Mouse (Mus musculus) left cerebral cortex, postnatal 4 days (tissue): ENCODE measurements around the gene Gm10181. TPM values are rescaled to one million over a fixed set of nuclear protein-coding genes. Genes with fewer than 3 reads are reported as not detected.
"Not testable (repeated sequence)": the region's sequence is repeated elsewhere in the genome, so short reads cannot be mapped to it uniquely, and the experiment has no call there.

Experiments used
- DNase-seq: peaks from one replicate; pipeline ENCODE4 v3.0.0-alpha.2; 2022
- intact Hi-C: fragments of 180-260 bp; cut with DNase I; formaldehyde crosslinking; loops from one replicate; pipeline ENCODE4 v1.15.1; 2025
- total RNA-seq, 2 experiments: library from RNA; stranded (reverse); gene quantifications; 2 replicates each; pipeline ENCODE4 v1.2.3; 2021

Gene Gm10181
- not detected for total RNA-seq

DNA sequence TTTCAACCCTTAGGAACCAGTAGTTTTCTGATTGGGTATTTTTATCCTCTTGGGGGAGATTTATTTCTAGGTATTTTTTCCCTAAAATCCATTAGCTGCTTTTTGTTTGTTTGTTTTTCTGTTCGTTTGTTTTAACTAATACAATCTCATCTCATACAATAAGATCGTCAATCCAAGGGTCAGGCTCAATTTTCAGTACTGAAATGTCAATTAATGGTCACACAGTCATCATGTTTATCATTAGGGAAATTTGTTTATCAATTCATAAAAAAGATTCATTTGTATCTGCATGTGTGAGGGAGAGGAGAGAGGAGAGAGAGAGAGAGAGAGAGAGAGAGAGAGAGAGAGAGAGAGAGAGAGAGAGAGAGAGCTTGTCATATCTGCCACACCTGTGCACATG lies at the start of gene Gm10181:
TSS of gene Gm10181 (plus strand) at position 301 of the 400 bp plus-strand sequence.
- intact Hi-C loops, result no loop called here
- no peak for DNase-seq

DNA sequence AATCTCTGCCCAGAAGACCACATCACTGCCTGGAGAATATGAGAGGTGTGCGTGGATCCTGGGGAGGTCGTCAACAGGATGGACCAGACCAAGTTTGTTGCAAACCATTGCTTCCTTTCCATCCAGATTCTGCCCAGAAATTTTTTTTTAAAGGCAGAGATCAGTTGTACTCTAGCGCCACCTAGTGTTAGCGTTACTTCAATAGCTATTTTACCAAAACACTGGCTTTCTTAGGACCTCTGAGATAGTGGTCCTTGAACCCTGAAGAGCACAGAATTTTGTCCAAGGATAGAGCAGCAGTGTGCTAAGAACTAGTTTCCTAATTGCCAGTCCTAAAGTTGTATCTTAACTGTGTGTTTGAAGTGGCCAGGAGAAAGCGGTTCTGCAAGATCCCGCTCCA lies 47.6 kb upstream of the Gm10181 start:
- intact Hi-C loops, result loop anchor here (5.0 kb wide), 2 partner anchors 339 to 504 kb away; no protein-coding TSS in a partner anchor
- DNase-seq, result peak; percentile 26

DNA sequence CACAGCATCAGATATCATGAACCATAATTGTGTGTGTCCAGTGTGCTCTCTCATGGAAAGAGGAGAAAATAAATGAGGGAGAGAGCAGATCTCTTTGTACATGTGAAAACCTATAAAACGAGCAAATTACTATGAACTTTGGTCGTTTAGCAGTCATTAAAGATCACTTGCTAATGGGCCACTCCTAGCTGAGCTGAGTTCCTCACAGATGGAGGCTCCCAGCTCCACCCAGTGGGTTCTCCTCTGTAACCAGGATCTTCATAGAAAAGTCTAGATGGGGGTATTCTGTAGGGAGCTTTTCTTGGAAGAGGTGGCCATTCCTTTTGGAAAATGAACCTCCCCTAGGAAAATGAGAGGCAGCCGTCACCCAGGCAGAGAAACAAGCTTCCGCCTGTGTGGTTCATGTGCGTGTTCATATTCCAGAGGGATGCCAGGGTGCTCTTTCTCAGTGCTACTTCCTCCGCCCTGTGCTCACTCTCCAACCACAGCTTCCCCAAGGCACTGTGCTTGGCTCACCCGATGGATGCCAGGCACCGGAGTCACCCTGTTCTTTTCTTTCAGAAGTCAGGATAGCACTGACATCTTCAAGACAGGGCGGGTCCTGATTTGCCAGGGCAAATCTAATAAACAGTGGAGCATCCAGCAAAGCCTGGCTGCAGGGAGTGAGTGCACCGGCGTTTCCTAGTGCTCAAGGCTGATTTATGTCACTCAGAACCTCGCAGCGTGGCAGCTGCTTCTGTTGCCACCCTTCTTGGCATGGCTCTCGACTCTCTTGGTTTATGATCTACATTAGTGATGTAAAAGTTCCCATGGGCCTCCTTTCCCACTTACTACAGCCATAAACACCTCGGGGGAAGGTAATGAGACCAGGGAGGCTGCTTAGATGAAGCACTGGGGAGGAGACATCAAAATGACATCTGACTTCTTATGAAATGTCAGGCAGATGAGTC lies 46.8 kb upstream of the Gm10181 start:
- no peak for DNase-seq
- intact Hi-C loops, result loop anchor here (5.0 kb wide), 2 partner anchors 340 to 505 kb away; no protein-coding TSS in a partner anchor

DNA sequence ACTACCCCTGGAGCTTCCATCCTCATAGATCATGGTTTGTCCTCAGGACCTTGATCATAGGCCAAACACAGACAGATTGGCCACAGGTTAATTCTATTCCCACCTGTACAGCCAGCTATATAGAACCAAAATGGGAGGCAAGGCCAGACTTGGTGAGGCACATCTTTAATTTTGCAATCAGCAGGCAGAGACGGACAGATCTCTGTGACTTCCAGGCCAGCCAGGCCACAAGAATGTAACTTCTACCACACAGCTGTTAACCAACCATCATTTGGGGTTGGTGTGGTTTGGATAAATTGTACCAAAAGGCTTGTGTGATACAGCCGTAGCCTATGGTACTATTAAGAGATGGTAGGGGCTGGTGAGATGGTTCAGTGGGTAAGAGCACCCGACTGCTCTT lies 44.9 kb upstream of the Gm10181 start:
- intact Hi-C loops, result loop anchor here (5.0 kb wide), 2 partner anchors 342 to 507 kb away; no protein-coding TSS in a partner anchor
- DNase-seq, result no peak

DNA sequence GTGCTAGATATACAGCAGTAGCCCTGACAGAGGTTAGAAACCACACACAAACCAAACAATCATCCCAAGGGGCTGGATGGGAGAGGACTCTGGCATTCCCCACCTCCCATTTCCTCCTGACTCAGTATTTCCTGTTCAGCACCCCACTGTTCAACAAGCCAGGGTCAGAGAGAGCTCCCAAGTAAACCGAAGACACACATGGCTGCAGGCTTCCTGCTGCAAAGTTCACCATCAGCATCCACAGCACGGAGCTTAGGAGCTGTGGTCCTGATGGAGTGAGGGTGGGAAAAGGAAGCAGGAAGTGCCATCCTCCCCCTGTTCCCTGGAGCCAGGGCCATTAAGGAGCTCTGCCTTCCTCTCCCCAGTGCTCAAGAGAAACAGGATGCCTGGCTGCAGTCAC lies 40.9 kb upstream of the Gm10181 start:
- intact Hi-C loops, result no loop called here
- no peak for DNase-seq

DNA sequence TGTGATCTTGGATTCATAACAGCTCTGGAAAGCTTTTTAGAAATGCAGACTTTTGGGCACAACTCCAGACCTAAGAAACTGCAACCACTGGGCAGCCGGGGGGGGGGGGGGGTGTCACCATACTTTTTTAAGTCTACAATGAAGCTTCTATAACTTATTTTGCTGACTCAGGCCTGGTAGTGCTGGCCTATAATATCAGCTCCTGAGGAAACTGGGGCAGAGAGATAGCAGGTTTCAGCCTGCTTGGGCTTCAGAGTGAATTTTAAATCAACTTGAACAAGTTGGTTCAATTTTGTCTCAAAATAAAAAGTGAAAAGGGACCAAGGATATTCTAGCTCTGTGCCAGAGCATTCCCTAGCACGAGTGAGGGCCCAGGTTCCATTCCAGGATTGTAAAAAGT lies 40.3 kb upstream of the Gm10181 start:
- intact Hi-C loops, result no loop called here
- DNase-seq, result no peak

DNA sequence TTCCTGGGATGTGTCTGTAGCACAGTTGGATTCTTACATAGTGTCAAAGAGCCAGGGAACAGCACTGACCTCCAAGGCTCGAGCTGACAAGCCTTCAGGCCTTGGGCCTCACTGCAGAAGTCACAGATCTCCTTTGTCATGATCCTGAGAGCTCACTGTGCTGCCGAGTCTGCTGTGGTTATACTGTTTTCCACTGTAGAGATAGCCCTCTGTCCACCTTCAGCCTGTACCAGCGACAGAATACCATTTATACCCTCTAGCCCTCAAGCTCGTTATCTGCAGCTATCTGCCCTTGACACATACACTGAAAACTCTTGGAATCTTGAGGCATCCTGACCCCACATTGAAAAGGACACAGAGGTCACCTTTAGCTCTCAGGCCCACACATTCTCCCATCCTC lies 37.3 kb upstream of the Gm10181 start:
- DNase-seq, result no peak
- intact Hi-C loops, result no loop called here

DNA sequence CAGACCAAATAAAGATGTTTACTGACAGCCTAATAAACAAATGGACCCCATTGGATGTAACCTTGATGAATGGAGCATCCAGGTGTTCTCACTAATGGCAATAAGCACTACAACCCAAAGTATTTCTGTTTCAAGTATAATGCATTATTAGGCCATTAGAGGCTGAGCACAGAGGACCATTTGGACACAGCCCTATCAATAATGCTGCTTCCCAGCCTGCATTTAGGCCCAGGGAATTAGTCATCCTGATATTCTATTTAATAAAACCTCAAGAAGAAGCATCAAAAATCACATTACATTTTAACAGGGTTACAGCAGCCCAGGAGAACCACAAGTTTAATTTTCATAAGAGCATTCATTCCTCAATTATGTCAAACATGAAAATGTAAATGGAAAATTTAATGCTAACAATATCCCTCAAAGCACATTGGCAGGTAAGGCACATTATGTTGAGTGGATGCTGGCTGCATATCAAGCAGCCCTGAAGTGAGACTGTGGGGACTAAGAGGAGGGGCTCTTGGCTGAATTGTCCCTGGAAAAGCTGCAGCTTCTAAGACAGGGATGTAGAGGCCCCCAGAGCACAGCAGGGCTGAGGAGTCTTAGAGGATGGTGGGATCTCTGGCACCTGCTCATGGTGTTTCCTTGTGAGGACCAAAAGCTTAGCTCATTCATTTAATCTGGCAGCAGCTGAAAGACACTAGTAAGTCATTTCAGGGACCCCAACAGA lies 33.4 kb upstream of the Gm10181 start:
- DNase-seq, result no peak
- intact Hi-C loops, result no loop called here

DNA sequence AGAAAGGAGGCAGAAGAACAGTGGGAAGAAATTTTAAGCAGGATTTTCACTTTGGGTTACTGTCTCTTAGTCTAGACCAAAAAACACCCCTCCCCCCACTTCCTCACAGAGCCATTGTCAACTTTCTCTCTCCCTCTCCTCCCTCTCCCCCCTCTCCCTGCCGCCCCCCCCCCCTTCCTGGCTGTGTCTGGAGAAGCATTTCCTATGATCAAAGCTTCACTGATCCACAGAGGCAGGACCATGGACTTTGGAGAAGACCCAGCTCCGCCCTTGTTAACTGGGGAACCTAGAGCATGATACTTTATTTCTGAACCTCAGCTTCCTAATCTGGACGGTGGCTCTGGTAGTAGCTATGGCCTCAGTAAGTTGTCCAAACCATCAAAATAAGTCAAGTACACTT lies 30.5 kb upstream of the Gm10181 start:
- intact Hi-C loops, result no loop called here
- no peak for DNase-seq

DNA sequence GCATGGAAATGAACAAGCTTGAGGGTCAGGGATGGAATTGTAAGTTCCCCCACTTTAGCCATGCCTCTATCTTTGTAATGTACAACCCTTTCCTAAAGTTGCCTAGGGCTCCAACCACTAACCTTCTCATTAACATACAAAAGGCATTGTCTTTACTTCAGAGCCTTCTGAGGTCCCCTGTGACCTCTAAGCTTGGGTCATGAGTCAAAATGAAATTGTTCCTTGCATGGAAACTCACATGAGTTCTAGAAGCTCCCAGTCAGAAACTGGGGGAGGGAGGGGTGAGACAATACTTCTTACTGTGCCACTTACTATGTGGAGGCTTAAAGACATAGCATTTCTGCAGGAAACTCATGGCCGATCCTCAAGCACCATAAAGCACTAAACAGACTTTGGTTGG lies 16.6 kb upstream of the Gm10181 start:
- DNase-seq, result no peak
- intact Hi-C loops, result no loop called here

DNA sequence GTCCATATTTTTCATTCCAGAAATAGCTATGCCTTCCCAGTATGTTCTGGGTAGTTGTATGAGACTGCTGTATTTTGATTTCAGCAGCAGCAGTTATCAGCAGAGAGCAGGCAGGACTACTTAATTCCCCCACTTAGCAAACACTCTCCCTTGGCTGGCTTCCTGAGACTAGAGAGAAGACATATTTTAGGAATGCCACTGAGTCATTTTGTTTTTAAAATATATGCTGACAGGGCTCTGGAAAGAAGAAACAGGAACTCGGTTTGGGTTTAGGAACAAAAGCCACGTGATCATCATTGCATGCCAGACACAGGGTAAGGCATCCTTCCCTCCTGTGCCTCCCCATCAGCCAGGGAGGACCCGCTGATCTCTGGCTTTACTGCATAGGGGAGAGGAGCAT lies 13.2 kb upstream of the Gm10181 start:
- intact Hi-C loops, result no loop called here
- no peak for DNase-seq

DNA sequence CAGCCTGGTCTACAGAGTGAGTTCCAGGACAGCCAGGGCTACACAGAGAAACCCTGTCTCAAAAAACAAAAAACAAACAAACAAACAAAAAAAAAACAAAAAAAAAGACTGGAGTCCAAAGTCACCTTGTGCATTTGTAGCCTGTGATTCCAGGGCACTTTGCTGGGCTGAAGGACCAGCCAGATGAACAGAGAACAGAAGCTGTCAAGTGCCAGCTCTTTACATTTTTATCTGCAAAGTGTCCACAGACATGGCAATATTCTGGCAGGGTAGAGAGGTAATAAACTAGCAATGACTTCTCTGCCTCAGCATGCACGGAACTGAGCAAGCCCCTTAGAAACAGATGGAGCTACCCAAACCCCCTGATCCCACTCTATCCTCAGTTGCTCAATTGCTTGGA lies 12.7 kb upstream of the Gm10181 start:
- DNase-seq, result no peak
- intact Hi-C loops, result no loop called here

DNA sequence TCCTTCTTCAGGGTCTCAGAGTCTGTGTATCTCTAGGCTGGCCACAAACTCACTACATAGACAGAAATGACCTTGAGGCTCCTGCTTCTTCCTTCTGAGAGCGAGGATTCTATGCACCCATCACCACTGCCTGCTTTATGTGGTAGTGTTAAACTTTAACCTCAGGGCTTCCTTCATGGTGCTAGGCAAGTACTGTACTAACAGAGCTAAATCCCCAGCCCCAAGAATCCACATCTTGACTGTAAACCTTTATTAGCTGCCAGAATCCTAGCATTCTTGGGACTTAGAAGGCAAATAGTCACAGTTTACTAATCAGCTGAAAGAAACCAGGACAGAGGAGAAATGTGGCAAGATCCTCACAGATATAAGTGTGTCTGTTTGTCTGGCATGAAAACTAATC lies 1.6 kb downstream of the Gm10181 start:
- DNase-seq, result no peak
- intact Hi-C loops, result no loop called here

DNA sequence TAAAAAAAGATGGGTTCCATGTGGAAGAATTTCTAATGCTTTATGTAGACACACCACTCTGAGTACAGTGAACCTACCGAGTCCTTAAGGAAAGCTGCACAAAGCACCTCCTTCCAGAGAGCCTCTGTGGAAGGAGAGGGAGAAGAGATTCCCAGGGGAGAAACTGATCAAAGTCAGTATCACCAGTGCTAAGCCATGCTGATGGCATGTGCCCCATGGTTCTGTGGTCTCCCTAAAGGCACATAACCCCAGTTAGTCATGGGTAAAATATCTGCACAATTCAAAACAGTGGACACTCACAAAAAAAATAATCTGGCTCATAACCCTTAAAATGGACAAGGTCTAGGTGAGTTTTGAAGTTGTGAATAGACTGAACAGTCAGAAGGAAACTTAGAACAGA lies 13.7 kb downstream of the Gm10181 start:
- intact Hi-C loops, result no loop called here
- no peak for DNase-seq

DNA sequence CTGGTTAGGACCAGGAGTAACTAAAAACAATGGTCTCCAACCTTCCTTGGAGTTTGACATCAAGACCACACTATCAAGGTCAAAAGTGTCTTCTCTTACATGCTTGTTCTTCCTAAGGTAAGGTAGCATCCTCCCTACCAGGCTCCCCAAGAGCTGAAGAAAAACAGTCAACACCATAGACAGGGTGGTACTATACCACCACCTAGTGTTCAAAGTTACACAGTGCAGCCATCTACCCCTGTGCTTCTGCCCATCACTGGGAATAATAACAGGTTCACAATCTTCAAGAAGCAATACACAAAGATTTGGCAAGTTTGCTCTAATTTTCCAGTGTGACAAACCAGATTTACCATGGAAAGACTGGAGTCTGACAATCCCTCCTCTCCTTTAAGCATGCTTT lies 15.4 kb downstream of the Gm10181 start:
- intact Hi-C loops, result no loop called here
- peak; percentile 17 for DNase-seq

DNA sequence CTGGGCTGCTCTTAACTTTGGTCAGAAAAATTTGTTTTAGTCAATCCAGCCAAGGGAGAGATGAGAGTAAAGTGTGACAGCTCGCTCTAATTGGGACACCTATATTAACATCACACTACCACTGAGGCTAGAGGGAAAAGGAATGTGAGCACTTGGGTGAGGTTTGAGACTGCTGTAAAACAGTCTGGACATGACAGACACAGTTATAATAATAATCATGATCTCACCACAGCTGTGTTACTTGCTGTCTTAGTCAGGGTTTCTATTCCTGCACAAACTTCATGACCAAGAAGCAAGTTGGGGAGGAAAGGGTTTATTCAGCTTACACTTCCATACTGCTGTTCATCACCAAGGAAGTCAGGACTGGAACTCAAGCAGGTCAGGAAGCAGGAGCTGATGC lies 34.4 kb downstream of the Gm10181 start:
- intact Hi-C loops, DNase-seq: not testable (repeated sequence)

DNA sequence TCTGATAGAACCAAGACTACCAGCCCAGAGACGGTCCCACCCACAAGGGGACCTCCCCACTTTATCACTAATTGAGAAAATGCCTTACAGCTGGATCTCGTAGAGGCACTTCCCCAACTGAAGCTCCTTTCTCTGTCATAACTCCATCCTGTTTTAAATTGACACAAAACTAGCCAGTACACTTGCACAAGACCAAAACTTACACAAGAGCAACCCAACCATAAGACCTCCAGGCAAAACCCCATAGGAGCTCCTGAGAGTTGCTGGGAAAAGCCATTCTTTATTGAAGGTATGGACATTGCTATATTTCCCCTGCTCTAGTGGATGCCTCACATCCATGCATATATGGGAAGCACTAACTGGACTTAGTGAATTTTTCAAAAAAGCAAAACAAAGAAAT lies 34.8 kb downstream of the Gm10181 start:
- intact Hi-C loops, result no loop called here
- no peak for DNase-seq

DNA sequence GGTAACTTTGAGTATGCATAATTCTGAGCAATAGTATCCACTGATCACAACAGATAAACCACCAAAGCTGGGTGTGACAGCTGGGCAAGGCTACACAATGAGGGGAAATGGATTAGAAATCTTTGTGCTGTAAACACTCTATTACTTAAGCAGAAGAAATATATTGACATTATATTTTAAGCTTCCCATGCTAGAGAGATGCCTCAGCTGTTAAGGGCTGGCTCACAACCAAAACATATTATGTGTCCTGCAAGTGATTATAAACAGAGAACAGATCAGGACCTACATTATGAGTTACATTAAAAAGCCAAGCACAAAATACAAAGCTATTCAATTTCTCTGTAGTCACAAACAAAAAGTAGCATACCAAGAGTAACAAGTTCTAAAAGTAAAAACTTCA lies 43.0 kb downstream of the Gm10181 start:
- intact Hi-C loops, result no loop called here

DNA sequence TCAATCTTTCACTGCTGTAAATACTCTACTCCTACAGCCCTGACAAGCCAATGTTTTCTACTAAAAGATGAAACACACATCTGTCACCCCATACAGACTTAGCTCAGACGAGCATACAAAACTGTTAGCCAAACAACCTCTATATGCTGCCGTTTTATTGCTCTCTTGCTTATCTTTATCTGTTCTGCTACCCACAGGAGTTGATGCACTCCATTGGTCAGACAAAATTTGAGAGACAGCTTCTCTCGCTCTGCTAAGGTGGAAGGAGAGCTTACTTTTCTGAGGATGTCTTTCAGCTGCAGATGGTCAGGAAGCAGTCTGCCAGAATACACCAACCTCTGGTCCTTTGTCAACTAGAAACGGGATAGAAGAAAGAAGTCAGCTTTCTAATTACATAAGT lies 43.7 kb downstream of the Gm10181 start:
- DNase-seq, result no peak

More for the DNA sequence above, 43.0 kb downstream of the Gm10181 start:
- DNase-seq, result no peak

DNA sequence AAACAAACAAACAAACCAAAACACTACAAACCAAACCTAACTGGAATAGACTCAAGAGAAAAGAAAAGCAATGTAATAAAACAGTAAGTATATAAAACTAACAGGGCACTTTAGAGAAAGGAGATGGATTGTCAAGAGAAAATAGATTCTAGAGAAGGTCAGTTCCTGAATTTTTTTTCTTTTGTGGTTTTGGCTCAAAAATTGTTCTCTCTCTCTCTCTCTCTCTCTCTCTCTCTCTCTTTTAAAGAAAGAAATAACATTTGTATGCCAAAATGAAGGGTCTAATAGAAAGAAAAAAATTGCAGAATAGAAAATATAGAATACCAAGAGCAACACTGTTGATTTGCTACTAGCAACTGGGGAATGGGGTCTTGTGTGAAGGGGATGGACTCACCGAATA lies 49.7 kb downstream of the Gm10181 start:
- intact Hi-C loops, result no loop called here
- DNase-seq, result no peak

More for the DNA sequence above, 43.7 kb downstream of the Gm10181 start:
- intact Hi-C loops, result no loop called here
